Mouse (Mus musculus): ENCODE measurements around the gene Padi2. TPM values are rescaled to one million over a fixed set of nuclear protein-coding genes. Genes with fewer than 3 reads are reported as not detected.

Padi2 gene
- 22.2 and 25.2 TPM in 2 replicates for polyA plus RNA-seq (2012; rRNA removed)

DNA sequence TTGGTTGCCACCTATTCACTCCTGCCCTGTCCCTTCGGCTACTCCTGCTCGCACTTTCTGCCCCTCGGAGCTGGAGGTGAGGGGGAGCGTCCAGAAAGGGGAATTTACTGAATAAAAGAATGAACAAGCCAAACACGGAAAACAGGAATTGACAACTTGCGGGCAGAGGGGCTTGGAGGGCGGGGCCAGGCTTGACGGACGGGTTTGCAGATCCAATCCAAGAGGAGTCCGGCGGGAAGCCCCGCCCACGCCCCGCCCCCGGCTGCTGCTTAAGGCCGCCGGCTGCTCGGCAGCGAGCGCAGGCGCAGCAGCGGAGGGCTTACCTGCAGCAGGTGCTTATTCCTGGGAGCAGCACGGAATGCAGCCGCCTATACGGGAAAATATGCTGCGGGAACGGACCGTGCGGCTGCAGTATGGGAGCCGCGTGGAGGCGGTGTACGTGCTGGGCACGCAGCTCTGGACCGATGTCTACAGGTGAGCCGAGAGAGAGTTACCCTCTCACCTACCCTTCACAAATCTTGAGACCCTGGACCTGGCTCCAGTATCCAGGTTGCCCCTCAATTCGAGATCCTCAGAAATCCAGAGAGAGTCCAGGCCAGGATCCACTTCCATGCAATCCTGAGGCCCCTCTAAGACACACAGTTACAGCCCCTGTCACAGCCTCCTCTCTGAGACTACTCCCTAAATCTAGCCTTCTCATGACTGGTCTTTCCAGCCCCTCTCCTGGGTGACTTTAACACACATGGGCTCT, at the start of gene Padi2:
TSS of gene Padi2 (plus strand) at position 269 of the 751 bp plus-strand sequence.
- TF ChIP-seq CTCF (IDR thresholded peaks at IDR 0.05; ENCODE audit: borderline replicate concordance, insufficient read depth, low read depth, low read length): no peak
- no peak for TF ChIP-seq POLR2A (IDR thresholded peaks at IDR 0.05; ENCODE audit: borderline replicate concordance, insufficient read depth, low read length)
- Histone ChIP-seq H3K4me1 (ENCODE audit: control insufficient read depth, insufficient read depth, low read length) (peaks cover 4% of the 10 kb centered on the region; the same call in 1 of the 2 replicates), H3K27ac (ENCODE audit: insufficient read depth, low read length) (no peak within 1 kb of the TSS), H3K4me3 (replicated peaks; ENCODE audit: insufficient read depth, low read depth, low read length) (peak within 1 kb of the TSS; percentile 47), H3K27me3 (ENCODE audit: control insufficient read depth, insufficient read depth, low read length) (no peaks in the 10 kb centered on the region)
- peak; percentile 48 to 57 for DNase-seq
- 3% methylated on average over 37 of the region's 37 CpGs for WGBS

DNA sequence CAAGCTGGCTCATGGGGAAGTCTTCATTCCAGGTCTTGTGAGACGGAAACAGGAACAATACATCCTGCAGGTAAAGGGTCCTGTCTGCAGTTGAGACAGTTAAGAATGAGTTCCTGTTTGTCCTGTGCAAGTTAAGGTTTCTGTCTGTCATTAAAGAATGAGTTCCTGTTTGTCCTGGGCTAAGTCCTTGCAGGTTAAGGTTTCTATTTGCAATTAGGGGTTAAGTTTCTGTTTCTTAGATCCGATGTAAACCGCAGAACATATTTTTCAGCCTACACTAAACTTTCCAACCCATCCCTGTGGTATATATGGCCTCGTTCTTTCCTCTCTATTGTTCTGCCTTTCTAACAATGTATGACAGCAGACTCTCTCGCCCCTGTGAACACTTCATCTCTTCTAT, 49.1 kb upstream of the Padi2 start:
- no peak for DNase-seq
- no peak overlapping the region for H3K27ac ChIP-seq (ENCODE audit: insufficient read depth, low read length)
- 72% methylated on average over 5 of the region's 5 CpGs for WGBS
- H3K4me3 ChIP-seq (replicated peaks; ENCODE audit: insufficient read depth, low read depth, low read length): no peak overlapping the region
- H3K27me3 ChIP-seq (ENCODE audit: control insufficient read depth, insufficient read depth, low read length): no peaks in the 10 kb centered on the region
- no peak for TF ChIP-seq CTCF (IDR thresholded peaks at IDR 0.05; ENCODE audit: borderline replicate concordance, insufficient read depth, low read depth, low read length)
- no peak for TF ChIP-seq POLR2A (IDR thresholded peaks at IDR 0.05; ENCODE audit: borderline replicate concordance, insufficient read depth, low read length)
- peaks cover 1% of the 10 kb centered on the region; the same call in 1 of the 2 replicates for H3K4me1 ChIP-seq (ENCODE audit: control insufficient read depth, insufficient read depth, low read length)

DNA sequence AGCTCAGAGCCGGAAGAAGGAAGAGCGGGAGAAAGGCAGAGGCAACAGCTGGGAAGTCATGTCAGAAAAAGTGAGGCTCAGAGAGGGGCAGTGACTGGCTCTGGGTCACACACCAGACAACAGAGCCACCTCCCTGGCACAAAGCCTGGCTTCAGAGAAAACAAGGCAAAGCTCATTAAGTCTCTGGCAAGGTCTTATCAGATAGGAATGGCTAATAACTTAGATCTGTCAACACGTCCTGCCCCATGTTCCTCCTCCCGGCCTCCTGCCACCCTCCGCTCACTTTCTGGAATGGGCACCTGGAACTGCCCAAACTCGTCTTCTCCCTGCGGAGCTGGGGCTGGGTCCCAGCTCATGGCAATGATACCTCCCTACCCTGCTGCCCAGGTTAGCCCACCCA, 48.3 kb upstream of the Padi2 start:
- Histone ChIP-seq H3K27ac (ENCODE audit: insufficient read depth, low read length) (no peak overlapping the region), H3K4me3 (replicated peaks; ENCODE audit: insufficient read depth, low read depth, low read length) (no peak overlapping the region), H3K4me1 (ENCODE audit: control insufficient read depth, insufficient read depth, low read length) (peaks cover 2% of the 10 kb centered on the region; the same call in 1 of the 2 replicates), H3K27me3 (ENCODE audit: control insufficient read depth, insufficient read depth, low read length) (no peaks in the 10 kb centered on the region)
- TF ChIP-seq POLR2A (IDR thresholded peaks at IDR 0.05; ENCODE audit: borderline replicate concordance, insufficient read depth, low read length): no peak
- no peak for TF ChIP-seq CTCF (IDR thresholded peaks at IDR 0.05; ENCODE audit: borderline replicate concordance, insufficient read depth, low read depth, low read length)
- DNase-seq: no peak
- 30% methylated on average over 7 of the region's 7 CpGs for WGBS

- Histone ChIP-seq H3K4me1 (ENCODE audit: control insufficient read depth, insufficient read depth, low read length) (peaks cover 2% of the 10 kb centered on the region; the same call in 1 of the 2 replicates), H3K27me3 (ENCODE audit: control insufficient read depth, insufficient read depth, low read length) (no peaks in the 10 kb centered on the region), H3K4me3 (replicated peaks; ENCODE audit: insufficient read depth, low read depth, low read length) (no peak overlapping the region), H3K27ac (ENCODE audit: insufficient read depth, low read length) (no peak overlapping the region)
- no peak for TF ChIP-seq CTCF (IDR thresholded peaks at IDR 0.05; ENCODE audit: borderline replicate concordance, insufficient read depth, low read depth, low read length)
- TF ChIP-seq POLR2A (IDR thresholded peaks at IDR 0.05; ENCODE audit: borderline replicate concordance, insufficient read depth, low read length): no peak
- WGBS: 84% methylated on average over 11 of the region's 11 CpGs
- no peak for DNase-seq
Observed at GRCm38 (mm10) chr4:140859291-140859690, 46.9 kb upstream of the Padi2 start.

- Histone ChIP-seq H3K4me1 (ENCODE audit: control insufficient read depth, insufficient read depth, low read length) (peaks cover 2% of the 10 kb centered on the region; the same call in 1 of the 2 replicates), H3K27ac (ENCODE audit: insufficient read depth, low read length) (no peak overlapping the region), H3K27me3 (ENCODE audit: control insufficient read depth, insufficient read depth, low read length) (no peaks in the 10 kb centered on the region), H3K4me3 (replicated peaks; ENCODE audit: insufficient read depth, low read depth, low read length) (no peak overlapping the region)
- 75% methylated on average over 7 of the region's 7 CpGs for WGBS
- TF ChIP-seq CTCF (IDR thresholded peaks at IDR 0.05; ENCODE audit: borderline replicate concordance, insufficient read depth, low read depth, low read length) (no peak), POLR2A (IDR thresholded peaks at IDR 0.05; ENCODE audit: borderline replicate concordance, insufficient read depth, low read length) (no peak)
- DNase-seq: no peak
Observed at GRCm38 (mm10) chr4:140860125-140860766, 45.9 kb upstream of the Padi2 start.

GRCm38 (mm10) chr4:140860767-140861147, 45.4 kb upstream of the Padi2 start:
- WGBS: 84% methylated on average over 7 of the region's 7 CpGs
- Histone ChIP-seq H3K27ac (ENCODE audit: insufficient read depth, low read length) (no peak overlapping the region), H3K4me1 (ENCODE audit: control insufficient read depth, insufficient read depth, low read length) (peaks cover 2% of the 10 kb centered on the region; the same call in 1 of the 2 replicates), H3K4me3 (replicated peaks; ENCODE audit: insufficient read depth, low read depth, low read length) (no peak overlapping the region), H3K27me3 (ENCODE audit: control insufficient read depth, insufficient read depth, low read length) (no peaks in the 10 kb centered on the region)
- no peak for DNase-seq
- TF ChIP-seq POLR2A (IDR thresholded peaks at IDR 0.05; ENCODE audit: borderline replicate concordance, insufficient read depth, low read length) (no peak), CTCF (IDR thresholded peaks at IDR 0.05; ENCODE audit: borderline replicate concordance, insufficient read depth, low read depth, low read length) (no peak)

- no peak for DNase-seq
- no peaks in the 10 kb centered on the region for H3K27me3 ChIP-seq (ENCODE audit: control insufficient read depth, insufficient read depth, low read length)
- WGBS: 45% methylated on average over 11 of the region's 11 CpGs
- no peak overlapping the region for H3K27ac ChIP-seq (ENCODE audit: insufficient read depth, low read length)
- H3K4me1 ChIP-seq (ENCODE audit: control insufficient read depth, insufficient read depth, low read length): peaks cover 2% of the 10 kb centered on the region; the same call in 1 of the 2 replicates
- H3K4me3 ChIP-seq (replicated peaks; ENCODE audit: insufficient read depth, low read depth, low read length): no peak overlapping the region
- no peak for TF ChIP-seq CTCF (IDR thresholded peaks at IDR 0.05; ENCODE audit: borderline replicate concordance, insufficient read depth, low read depth, low read length)
- TF ChIP-seq POLR2A (IDR thresholded peaks at IDR 0.05; ENCODE audit: borderline replicate concordance, insufficient read depth, low read length): no peak
Observed at GRCm38 (mm10) chr4:140862036-140862650, 44.0 kb upstream of the Padi2 start.

Data from cerebellum, adult 2 months (tissue).